Mouse (Mus musculus): ENCODE data around the gene Plekhj1. TPM values are rescaled to one million over a fixed set of nuclear protein-coding genes. Genes with fewer than 3 reads are reported as not detected.
"Not testable (repeated sequence)": the region's sequence is repeated elsewhere in the genome, so short reads cannot be mapped to it uniquely, and the experiment has no call there.

The Plekhj1 gene
- polyA plus RNA-seq, 1 experiment, result 73.5 TPM

- Histone ChIP-seq H3K27me3 (ENCODE audit: control insufficient read depth, insufficient read depth, low read length, poor library complexity, severe bottlenecking) (no peaks in the 10 kb centered on the region), H3K4me1 (ENCODE audit: control insufficient read depth, insufficient read depth, low read length) (no peaks in the 10 kb centered on the region), H3K36me3 (ENCODE audit: control insufficient read depth, insufficient read depth, low read length, poor library complexity, severe bottlenecking) (no peaks in the 10 kb centered on the region), H3K4me3 (ENCODE audit: low read depth, low read length) (no peak overlapping the region), H3K27ac (ENCODE audit: insufficient read depth, low read length) (no peak overlapping the region), H3K9ac (ENCODE audit: low read depth, poor library complexity, severe bottlenecking) (no peak overlapping the region), H3K9me3 (replicated peaks; ENCODE audit: control insufficient read depth, insufficient read depth, low read length, poor library complexity, severe bottlenecking) (no peaks in the 10 kb centered on the region)
- TF ChIP-seq POLR2A (IDR thresholded peaks at IDR 0.05; ENCODE audit: insufficient read depth, low read length), result no peak
- no peak for TF ChIP-seq EP300 (IDR thresholded peaks at IDR 0.05; ENCODE audit: insufficient read depth, low read depth, low read length)
- TF ChIP-seq CTCF (IDR thresholded peaks at IDR 0.05; ENCODE audit: low read depth, low read length), result no peak
Observed at GRCm38 (mm10) chr10:80822528-80822927, 24.1 kb upstream of the Plekhj1 start.

GRCm38 (mm10) chr10:80821991-80822390 lies 23.6 kb upstream of the Plekhj1 start:
- Histone ChIP-seq H3K4me1 (ENCODE audit: control insufficient read depth, insufficient read depth, low read length) (no peaks in the 10 kb centered on the region), H3K27ac (ENCODE audit: insufficient read depth, low read length) (no peak overlapping the region), H3K9ac (ENCODE audit: low read depth, poor library complexity, severe bottlenecking) (no peak overlapping the region), H3K9me3 (replicated peaks; ENCODE audit: control insufficient read depth, insufficient read depth, low read length, poor library complexity, severe bottlenecking) (no peaks in the 10 kb centered on the region), H3K4me3 (ENCODE audit: low read depth, low read length) (no peak overlapping the region), H3K36me3 (ENCODE audit: control insufficient read depth, insufficient read depth, low read length, poor library complexity, severe bottlenecking) (no peaks in the 10 kb centered on the region), H3K27me3 (ENCODE audit: control insufficient read depth, insufficient read depth, low read length, poor library complexity, severe bottlenecking) (no peaks in the 10 kb centered on the region)
- TF ChIP-seq POLR2A (IDR thresholded peaks at IDR 0.05; ENCODE audit: insufficient read depth, low read length), result no peak
- TF ChIP-seq CTCF (IDR thresholded peaks at IDR 0.05; ENCODE audit: low read depth, low read length), result no peak
- no peak for TF ChIP-seq EP300 (IDR thresholded peaks at IDR 0.05; ENCODE audit: insufficient read depth, low read depth, low read length)

GRCm38 (mm10) chr10:80819406-80819805 lies 21.0 kb upstream of the Plekhj1 start:
- Histone ChIP-seq H3K27ac (ENCODE audit: insufficient read depth, low read length) (no peak overlapping the region), H3K9me3 (replicated peaks; ENCODE audit: control insufficient read depth, insufficient read depth, low read length, poor library complexity, severe bottlenecking) (no peaks in the 10 kb centered on the region), H3K27me3 (ENCODE audit: control insufficient read depth, insufficient read depth, low read length, poor library complexity, severe bottlenecking) (no peaks in the 10 kb centered on the region), H3K4me3 (ENCODE audit: low read depth, low read length) (no peak overlapping the region), H3K36me3 (ENCODE audit: control insufficient read depth, insufficient read depth, low read length, poor library complexity, severe bottlenecking) (no peaks in the 10 kb centered on the region), H3K9ac (ENCODE audit: low read depth, poor library complexity, severe bottlenecking) (no peak overlapping the region), H3K4me1 (ENCODE audit: control insufficient read depth, insufficient read depth, low read length) (no peaks in the 10 kb centered on the region)
- TF ChIP-seq EP300 (IDR thresholded peaks at IDR 0.05; ENCODE audit: insufficient read depth, low read depth, low read length) (no peak), POLR2A (IDR thresholded peaks at IDR 0.05; ENCODE audit: insufficient read depth, low read length) (no peak), CTCF (IDR thresholded peaks at IDR 0.05; ENCODE audit: low read depth, low read length) (no peak)

GRCm38 (mm10) chr10:80818599-80819281 lies 20.3 kb upstream of the Plekhj1 start:
- H3K9ac ChIP-seq (ENCODE audit: low read depth, poor library complexity, severe bottlenecking), result no peak overlapping the region
- no peak overlapping the region for H3K27ac ChIP-seq (ENCODE audit: insufficient read depth, low read length)
- H3K9me3 ChIP-seq (replicated peaks; ENCODE audit: control insufficient read depth, insufficient read depth, low read length, poor library complexity, severe bottlenecking), result no peaks in the 10 kb centered on the region
- no peaks in the 10 kb centered on the region for H3K4me1 ChIP-seq (ENCODE audit: control insufficient read depth, insufficient read depth, low read length)
- no peak overlapping the region for H3K4me3 ChIP-seq (ENCODE audit: low read depth, low read length)
- H3K36me3 ChIP-seq (ENCODE audit: control insufficient read depth, insufficient read depth, low read length, poor library complexity, severe bottlenecking), result no peaks in the 10 kb centered on the region
- no peaks in the 10 kb centered on the region for H3K27me3 ChIP-seq (ENCODE audit: control insufficient read depth, insufficient read depth, low read length, poor library complexity, severe bottlenecking)
- TF ChIP-seq CTCF (IDR thresholded peaks at IDR 0.05; ENCODE audit: low read depth, low read length) (no peak), POLR2A (IDR thresholded peaks at IDR 0.05; ENCODE audit: insufficient read depth, low read length) (no peak), EP300 (IDR thresholded peaks at IDR 0.05; ENCODE audit: insufficient read depth, low read depth, low read length) (no peak)

GRCm38 (mm10) chr10:80817955-80818354 lies 19.5 kb upstream of the Plekhj1 start:
- H3K9ac ChIP-seq (ENCODE audit: low read depth, poor library complexity, severe bottlenecking); H3K4me1 ChIP-seq (ENCODE audit: control insufficient read depth, insufficient read depth, low read length); H3K27ac ChIP-seq (ENCODE audit: insufficient read depth, low read length); H3K4me3 ChIP-seq (ENCODE audit: low read depth, low read length); H3K9me3 ChIP-seq (replicated peaks; ENCODE audit: control insufficient read depth, insufficient read depth, low read length, poor library complexity, severe bottlenecking); H3K36me3 ChIP-seq (ENCODE audit: control insufficient read depth, insufficient read depth, low read length, poor library complexity, severe bottlenecking); H3K27me3 ChIP-seq (ENCODE audit: control insufficient read depth, insufficient read depth, low read length, poor library complexity, severe bottlenecking): not testable (repeated sequence)

GRCm38 (mm10) chr10:80817164-80817563 lies 18.7 kb upstream of the Plekhj1 start:
- Histone ChIP-seq H3K27ac (ENCODE audit: insufficient read depth, low read length) (no peak overlapping the region), H3K4me1 (ENCODE audit: control insufficient read depth, insufficient read depth, low read length) (no peaks in the 10 kb centered on the region), H3K27me3 (ENCODE audit: control insufficient read depth, insufficient read depth, low read length, poor library complexity, severe bottlenecking) (no peaks in the 10 kb centered on the region), H3K4me3 (ENCODE audit: low read depth, low read length) (no peak overlapping the region), H3K9me3 (replicated peaks; ENCODE audit: control insufficient read depth, insufficient read depth, low read length, poor library complexity, severe bottlenecking) (no peaks in the 10 kb centered on the region), H3K36me3 (ENCODE audit: control insufficient read depth, insufficient read depth, low read length, poor library complexity, severe bottlenecking) (no peaks in the 10 kb centered on the region), H3K9ac (ENCODE audit: low read depth, poor library complexity, severe bottlenecking) (no peak overlapping the region)
- no peak for TF ChIP-seq EP300 (IDR thresholded peaks at IDR 0.05; ENCODE audit: insufficient read depth, low read depth, low read length)
- no peak for TF ChIP-seq CTCF (IDR thresholded peaks at IDR 0.05; ENCODE audit: low read depth, low read length)
- TF ChIP-seq POLR2A (IDR thresholded peaks at IDR 0.05; ENCODE audit: insufficient read depth, low read length), result no peak

GRCm38 (mm10) chr10:80816303-80816702 lies 17.9 kb upstream of the Plekhj1 start:
- H3K9me3 ChIP-seq (replicated peaks; ENCODE audit: control insufficient read depth, insufficient read depth, low read length, poor library complexity, severe bottlenecking); H3K4me1 ChIP-seq (ENCODE audit: control insufficient read depth, insufficient read depth, low read length); H3K27ac ChIP-seq (ENCODE audit: insufficient read depth, low read length); H3K4me3 ChIP-seq (ENCODE audit: low read depth, low read length); H3K27me3 ChIP-seq (ENCODE audit: control insufficient read depth, insufficient read depth, low read length, poor library complexity, severe bottlenecking); H3K9ac ChIP-seq (ENCODE audit: low read depth, poor library complexity, severe bottlenecking); H3K36me3 ChIP-seq (ENCODE audit: control insufficient read depth, insufficient read depth, low read length, poor library complexity, severe bottlenecking): not testable (repeated sequence)

Data from ES-Bruce4 (cell line).